Mouse (Mus musculus): Measurements from ENCODE around the gene Usp49.
"Not testable (repeated sequence)": the region's sequence is repeated elsewhere in the genome, so short reads cannot be mapped to it uniquely, and the experiment has no call there.

Gene Usp49

GRCm38 (mm10) chr17:47630678-47631065 is at the start of gene Usp49:
Usp49 (plus strand) TSS chr17:47630690.
- DNase-seq: no peak

DNA sequence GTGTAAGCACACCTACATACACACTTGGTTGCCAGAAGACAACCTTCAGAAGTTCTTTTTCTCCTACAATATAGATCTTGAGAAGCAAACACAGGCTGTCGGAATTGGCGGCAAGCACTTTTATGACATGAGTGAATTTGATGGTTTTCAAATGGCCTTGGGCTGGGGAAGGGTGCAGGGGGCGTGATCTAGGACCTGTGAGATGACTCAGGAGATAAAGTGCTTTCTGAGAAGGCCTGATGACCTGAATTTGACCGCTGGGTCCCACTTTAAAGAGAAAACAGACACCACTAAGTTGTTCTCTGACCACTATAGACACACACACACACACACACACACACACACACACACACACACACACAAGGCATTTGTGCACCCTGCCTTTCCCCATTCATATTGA is 49.5 kb upstream of the Usp49 start:
- no peak for DNase-seq

- DNase-seq: no peak
Observed at GRCm38 (mm10) chr17:47588517-47588916, 42.0 kb upstream of the Usp49 start.

DNA sequence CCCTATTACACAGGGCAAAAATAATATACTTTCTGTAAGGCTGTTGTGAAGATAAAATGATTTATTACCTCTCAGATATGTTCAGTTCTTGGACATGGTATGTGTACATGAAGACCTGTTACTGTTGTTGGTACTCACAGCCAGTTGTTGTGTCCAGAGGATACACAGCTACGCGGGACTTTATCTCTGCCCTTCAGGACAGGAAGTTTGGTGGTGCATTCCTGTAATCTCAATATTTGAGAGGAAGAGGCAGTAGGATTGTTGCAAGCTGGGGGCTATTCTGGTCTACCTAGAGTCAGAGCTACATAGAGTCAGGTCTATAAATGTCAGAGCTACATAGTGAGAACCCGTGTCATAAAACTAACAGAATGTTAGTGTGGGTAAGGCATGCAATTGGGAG is 39.4 kb upstream of the Usp49 start:
- no peak for DNase-seq

- peak; percentile 90 for DNase-seq
Observed at GRCm38 (mm10) chr17:47593215-47593853, 37.2 kb upstream of the Usp49 start.

- DNase-seq: no peak
Observed at GRCm38 (mm10) chr17:47593854-47594182, 36.7 kb upstream of the Usp49 start.

GRCm38 (mm10) chr17:47594183-47594968 is 36.1 kb upstream of the Usp49 start:
- peak; percentile 59 for DNase-seq

DNA sequence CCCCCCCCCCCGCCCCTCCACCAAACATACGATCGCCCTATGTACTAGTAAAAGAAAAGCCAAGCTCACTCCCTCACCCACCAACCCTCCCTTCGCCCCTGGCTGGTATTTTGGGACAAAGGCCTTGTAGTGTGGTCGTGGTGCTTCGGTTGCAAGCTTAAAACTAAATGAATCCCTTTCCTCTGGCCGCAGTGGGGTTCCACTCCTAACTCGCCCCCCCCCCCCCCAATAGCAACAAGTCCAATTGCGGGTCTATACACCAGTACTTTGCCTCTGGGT is 35.6 kb upstream of the Usp49 start:
- no peak for DNase-seq

DNA sequence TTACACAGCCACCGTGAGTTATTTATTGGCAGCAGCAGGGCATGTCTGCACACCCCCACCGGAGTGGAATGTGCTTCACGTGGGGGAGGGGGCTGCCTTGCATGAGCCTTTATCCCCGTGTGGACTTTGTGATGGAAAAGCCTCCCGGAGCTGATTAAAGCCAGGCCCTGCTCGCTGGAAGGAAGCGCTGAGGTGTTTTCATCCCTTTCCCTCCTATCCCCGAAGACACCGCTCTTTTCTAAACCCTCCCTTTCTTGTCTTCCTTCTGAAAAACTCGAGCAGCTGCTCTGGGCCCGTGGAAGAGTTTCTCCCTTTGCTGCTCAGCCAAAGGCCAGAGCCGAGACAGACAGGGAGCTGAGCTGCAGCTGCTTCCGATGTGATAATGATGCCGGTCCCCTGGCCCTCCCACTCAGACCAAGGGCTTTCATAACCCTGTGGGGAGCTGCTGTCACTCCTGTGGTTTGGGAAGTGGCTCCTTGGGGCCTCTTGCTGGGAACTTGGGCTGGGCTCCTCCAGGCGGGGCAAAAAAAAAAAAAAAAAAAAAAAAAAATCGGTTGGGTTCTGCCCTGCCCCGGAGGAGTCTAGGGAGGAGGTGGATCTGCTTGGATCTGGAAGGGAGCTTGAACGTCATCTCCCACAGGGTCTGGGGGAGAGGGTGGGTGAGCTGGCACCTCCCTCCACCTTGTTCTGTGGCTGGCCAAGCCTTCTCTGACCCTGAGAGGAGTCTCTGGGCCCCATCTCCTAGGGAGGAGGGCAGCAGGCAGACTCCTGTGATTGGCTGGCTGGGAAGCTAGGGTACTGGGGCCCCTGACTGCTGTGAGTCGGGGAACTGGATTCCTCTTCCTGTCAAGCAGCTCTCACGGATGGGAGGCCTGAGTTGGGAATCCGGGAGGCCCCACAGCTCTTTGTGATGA is 35.0 kb upstream of the Usp49 start:
- peak; percentile 81 for DNase-seq

- DNase-seq: no peak
Observed at GRCm38 (mm10) chr17:47596162-47596838, 34.2 kb upstream of the Usp49 start.

GRCm38 (mm10) chr17:47596839-47597164 is 33.7 kb upstream of the Usp49 start:
- DNase-seq: no peak

DNA sequence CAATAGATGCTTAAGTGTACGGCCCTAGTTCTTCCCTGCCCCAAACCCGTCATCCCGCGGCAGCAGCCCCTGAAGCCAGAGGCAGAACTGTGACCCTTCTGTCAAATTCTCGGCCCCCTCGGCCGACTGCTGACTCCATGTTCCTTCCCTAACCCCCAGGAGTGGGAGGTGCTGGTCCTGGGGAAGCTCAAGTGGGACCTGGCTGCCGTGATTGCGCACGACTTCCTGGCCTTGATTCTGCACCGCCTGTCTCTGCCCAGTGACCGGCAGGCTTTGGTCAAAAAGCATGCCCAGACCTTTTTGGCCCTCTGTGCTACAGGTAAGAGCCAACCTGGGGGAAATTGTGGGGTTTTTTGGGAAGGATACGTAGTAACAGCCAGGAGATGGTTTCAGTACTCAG is 33.2 kb upstream of the Usp49 start:
- no peak for DNase-seq

DNA sequence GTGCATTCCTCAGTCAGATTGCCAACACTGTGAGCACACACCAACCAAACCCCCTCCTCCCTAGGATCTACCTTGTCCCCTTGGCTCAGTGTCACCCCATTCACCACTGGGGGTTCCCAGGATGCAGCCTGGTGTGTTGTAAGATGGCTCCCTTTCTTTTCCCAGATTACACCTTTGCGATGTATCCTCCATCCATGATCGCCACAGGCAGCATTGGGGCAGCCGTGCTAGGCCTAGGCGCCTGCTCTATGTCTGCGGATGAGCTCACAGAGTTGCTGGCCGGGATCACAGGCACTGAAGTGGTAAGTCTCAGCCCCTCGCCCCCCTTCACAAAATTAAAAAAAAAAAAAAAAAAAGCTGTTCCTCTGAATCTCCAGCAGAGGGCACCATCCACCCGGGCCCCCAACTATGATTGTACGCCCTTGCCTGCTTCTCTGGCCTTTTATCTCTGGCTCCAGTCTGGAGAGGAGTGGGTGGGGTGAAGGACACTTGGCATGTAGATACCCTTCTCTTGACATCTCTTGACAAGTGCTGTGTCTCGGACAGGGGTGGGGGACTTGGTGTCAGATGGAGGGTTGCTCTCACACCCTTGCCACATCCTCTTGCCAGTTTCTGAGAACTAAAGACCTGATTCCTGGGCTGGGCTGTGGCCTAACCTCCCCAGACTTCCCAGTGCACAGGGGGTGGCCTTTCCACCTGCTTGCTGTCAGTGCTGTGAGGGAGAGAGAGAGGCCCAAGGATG is 32.5 kb upstream of the Usp49 start:
- peak; percentile 31 for DNase-seq

DNA sequence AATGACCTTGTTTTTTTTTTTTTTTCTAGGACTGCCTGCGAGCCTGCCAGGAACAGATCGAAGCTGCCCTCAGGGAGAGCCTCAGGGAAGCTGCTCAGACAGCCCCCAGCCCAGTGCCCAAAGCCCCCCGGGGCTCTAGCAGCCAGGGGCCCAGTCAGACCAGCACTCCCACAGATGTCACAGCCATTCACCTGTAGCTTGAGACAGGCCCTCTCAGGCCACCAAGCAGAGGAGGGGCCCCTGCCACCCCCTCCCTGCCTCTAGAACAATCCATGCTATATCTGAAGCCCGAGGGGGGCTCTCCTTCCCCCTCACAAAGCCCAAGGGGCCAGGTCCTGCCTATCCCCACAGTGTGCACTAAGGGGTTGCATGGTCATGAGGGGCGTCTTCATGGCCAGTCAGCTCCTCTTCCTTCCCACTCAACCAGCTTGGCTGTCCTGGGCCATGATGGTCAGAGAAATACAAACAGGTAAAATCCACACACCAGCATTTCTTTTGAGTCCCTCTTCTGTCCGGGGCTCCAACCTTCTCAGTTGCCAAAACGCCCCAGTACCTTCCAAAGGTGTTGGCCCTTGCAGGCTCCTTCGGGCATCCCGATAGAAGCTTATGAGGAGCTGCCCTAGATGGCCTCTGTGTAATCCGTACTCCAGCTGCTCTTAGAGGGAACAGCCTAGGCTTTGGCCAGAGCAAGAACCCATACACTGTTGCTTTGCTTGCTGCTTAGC is 31.7 kb upstream of the Usp49 start:
- DNase-seq: not testable (repeated sequence)

- peak; percentile 21 for DNase-seq
Observed at GRCm38 (mm10) chr17:47599511-47600297, 30.8 kb upstream of the Usp49 start.

DNA sequence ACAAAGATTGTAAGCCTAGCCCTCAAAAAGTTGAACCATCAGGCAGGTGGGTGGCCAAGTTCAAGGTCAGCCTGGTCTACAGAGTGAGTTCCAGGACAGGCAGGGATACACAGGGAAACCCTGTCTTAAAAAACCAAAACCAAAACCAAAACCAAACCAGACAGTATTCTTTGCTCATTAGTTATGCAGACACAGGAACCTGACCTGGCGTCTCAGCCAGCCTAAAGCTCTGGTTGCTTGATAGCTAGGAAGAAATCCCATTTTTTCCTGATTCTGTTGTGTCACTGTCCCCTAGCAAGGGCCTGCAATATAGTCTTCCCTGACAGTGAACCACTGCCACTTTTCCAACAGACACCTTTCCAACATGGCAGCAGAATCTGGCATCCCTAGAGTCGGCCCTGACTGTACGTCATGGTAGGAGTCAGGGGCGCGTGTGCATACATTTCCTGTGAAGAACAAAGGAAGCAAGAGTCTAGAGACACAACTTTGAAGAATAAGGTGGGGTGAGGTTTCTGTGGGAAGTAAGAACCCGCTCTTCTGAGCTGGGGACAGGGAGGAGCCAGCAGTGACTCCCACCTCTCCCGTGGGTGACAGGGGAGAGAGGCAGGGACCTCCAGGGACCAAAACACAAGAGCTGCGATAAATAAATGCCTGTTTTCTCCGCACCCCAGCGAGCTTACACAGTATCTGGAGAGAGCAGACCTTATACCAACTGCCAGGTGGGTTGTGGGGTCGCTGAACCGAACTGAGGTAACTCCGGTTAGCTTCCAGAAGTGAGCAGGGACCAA is 29.7 kb upstream of the Usp49 start:
- no peak for DNase-seq

DNA sequence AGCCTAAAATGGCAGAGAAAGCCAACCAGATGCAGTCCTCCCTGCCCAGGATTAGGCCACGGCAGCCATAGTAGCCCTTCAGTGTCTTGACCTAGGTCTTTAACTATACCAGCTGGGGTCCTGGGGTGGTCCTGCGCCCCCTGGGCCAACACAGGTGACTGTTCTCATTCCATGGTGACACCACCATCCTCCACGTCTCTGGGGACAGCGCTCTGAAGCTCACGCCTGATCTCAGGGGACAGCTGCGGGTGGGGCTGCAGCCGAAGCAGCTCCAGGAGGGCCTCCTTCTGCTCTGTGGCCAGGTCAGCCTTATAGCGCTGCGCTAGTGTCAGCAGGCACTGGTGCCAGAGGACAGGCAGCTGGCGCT is 29.1 kb upstream of the Usp49 start:
- DNase-seq: no peak

DNA sequence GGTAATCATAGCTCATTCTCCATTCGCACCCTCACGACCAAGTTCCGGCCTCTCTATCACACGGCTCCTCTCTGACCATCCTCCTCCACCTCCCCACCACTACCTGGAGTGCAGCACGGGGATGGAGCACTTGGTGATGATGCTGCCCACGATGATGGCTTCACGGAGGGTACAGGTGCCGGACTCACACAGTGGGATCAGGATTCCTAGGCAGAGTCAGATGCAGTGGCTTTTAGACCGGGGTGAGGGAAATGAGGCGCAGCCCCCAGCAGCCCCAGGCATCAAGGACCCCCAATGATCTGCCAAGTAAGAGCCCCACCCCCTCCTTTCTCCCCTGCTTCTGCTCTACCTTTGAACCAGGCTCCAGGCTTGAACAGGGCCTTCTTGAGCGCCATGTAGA is 28.2 kb upstream of the Usp49 start:
- no peak for DNase-seq

DNA sequence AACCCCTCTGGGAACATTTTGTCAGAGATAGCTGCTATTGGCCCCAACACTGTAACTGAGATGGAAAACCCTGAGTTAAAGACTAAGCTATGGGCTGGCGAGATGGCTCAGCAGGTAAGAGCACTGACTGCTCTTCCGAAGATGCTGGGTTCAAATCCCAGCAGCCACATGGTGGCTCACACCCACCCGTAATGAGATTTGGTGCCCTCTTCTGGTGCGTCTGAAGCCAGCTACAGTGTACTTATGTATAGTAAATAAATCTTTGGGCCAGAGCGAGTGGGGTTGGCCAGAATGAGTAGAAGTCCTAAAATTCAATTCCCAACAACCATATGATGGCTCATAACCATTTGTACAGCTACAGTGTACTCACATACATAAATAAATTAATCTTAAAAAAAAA is 24.3 kb upstream of the Usp49 start:
- DNase-seq: no peak

DNA sequence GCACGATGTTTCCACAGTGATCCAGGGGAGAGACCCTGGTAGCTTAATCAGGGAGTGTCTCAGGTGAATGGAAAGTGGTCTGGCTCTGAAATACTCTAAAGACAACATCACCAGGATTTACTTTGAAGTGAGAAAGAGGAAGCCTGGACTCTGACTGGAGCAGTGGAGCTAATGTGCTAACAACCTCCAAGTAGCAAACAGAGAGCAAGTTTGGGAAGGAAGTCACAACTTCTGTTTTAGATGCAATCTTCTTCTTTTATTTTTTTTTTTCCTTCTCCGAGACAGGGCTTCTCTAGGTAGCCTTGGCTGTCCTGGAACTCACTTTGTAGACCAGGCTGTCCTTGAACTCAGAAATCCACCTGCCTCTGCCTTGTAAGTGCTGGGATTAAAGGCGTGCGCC is 21.3 kb upstream of the Usp49 start:
- no peak for DNase-seq
